10 mouse cellular contexts compared by ENCODE assay signal in the genomic region with DNA sequence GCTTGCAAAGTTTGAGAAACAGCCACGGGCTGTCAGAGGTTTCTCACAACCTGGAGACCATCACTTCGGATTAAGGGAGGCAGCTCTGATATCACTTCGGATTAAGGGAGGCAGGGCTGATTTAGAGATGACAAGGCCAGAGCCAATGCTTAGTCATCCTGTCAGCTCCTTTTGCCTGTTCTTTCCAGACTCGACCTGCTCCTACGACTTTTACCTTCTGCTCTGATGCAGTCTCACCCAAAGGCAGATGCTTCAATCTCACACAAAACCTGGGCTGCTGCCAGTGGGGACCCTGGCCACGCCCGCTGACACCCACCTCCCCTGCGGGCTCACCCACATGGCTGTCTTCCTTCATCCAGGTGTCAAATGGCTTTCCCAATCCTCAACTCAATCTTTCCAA. TPM values are rescaled to one million over a fixed set of nuclear protein-coding genes. Genes with fewer than 3 reads are reported as not detected.
DNase-seq lines count a peak whose midpoint lies in the region; ATAC-seq and TF ChIP-seq lines count a peak whose summit lies in the region.
"Had no signal": no experiment of that assay in that cellular context is flagged by ENCODE, and none has a peak within 500 bp of the region (broad histone marks: within the 10 kb centered on the region; RNA-seq: fewer than 3 reads in every experiment).

No protein-coding gene starts in this region.

- no peak for DNase-seq in heart, postnatal 14 days
- DNase-seq in urinary bladder, postnatal 14 days (ENCODE audit: low spot score) = peak; percentile 26
- DNase-seq in urinary bladder, adult 2 months (ENCODE audit: low spot score) = no peak
- DNase-seq in stomach, postnatal 0 days (ENCODE audit: low spot score) = no peak
- DNase-seq in layer of hippocampus, postnatal 25 days (ENCODE audit: extremely low spot score in 1 of 2, low spot score in 1 of 2) = no peak
- DNase-seq: layer of hippocampus, postnatal 36 days; liver, embryonic 13.5 days had no signal

- no peak overlapping the region for H3K4me3 ChIP-seq in heart, embryonic 15.5 days
- no peak overlapping the region for H3K4me3 ChIP-seq in embryonic facial prominence, embryonic 15.5 days (replicated peaks)
- H3K4me3 ChIP-seq in stomach, postnatal 0 days (ENCODE audit: low read depth, low read length) = no peak overlapping the region
- H3K4me3 ChIP-seq: liver, embryonic 13.5 days had no signal

- no peak overlapping the region for H3K9ac ChIP-seq in heart, embryonic 15.5 days
- no peak overlapping the region for H3K9ac ChIP-seq in embryonic facial prominence, embryonic 15.5 days
- no peak overlapping the region for H3K9ac ChIP-seq in stomach, postnatal 0 days (ENCODE audit: low read length)
- H3K9ac ChIP-seq: liver, embryonic 13.5 days had no signal

- TF ChIP-seq EP300 in stomach, postnatal 0 days (optimal IDR thresholded peaks at IDR 0.05) = no peak

- H3K27me3 ChIP-seq in heart, embryonic 15.5 days = no peaks in the 10 kb centered on the region
- H3K27me3 ChIP-seq in embryonic facial prominence, embryonic 15.5 days = no peaks in the 10 kb centered on the region
- no peaks in the 10 kb centered on the region for H3K27me3 ChIP-seq in stomach, postnatal 0 days (ENCODE audit: control insufficient read depth, insufficient read depth, low read length)
- H3K27me3 ChIP-seq: Patski had no signal

- TF ChIP-seq CTCF in stomach, postnatal 0 days (IDR thresholded peaks at IDR 0.05; ENCODE audit: low read depth) = no peak

- H3K36me3 ChIP-seq in heart, embryonic 15.5 days = no peaks in the 10 kb centered on the region
- no peaks in the 10 kb centered on the region for H3K36me3 ChIP-seq in embryonic facial prominence, embryonic 15.5 days
- H3K36me3 ChIP-seq in stomach, postnatal 0 days (ENCODE audit: control insufficient read depth, insufficient read depth, low read length) = no peaks in the 10 kb centered on the region
- H3K36me3 ChIP-seq: liver, embryonic 13.5 days had no signal

- 43% methylated on average over 8 of the region's 8 CpGs for WGBS in heart, embryonic 15.5 days
- WGBS in embryonic facial prominence, embryonic 15.5 days = 24% methylated on average over 8 of the region's 8 CpGs
- WGBS in stomach, postnatal 0 days = 33% methylated on average over 8 of the region's 8 CpGs

- H3K4me1 ChIP-seq in heart, embryonic 15.5 days (replicated peaks) = peaks cover 47% of the 10 kb centered on the region
- H3K4me1 ChIP-seq in embryonic facial prominence, embryonic 15.5 days = peaks cover 57% of the 10 kb centered on the region
- H3K4me1 ChIP-seq in stomach, postnatal 0 days (replicated peaks; ENCODE audit: control insufficient read depth, insufficient read depth) = peaks cover 13% of the 10 kb centered on the region

- ATAC-seq in heart, embryonic 15.5 days (replicated peaks; ENCODE audit: insufficient number of reproducible peaks, insufficient read depth, low FRiP score, low read depth) = no peak
- ATAC-seq in embryonic facial prominence, embryonic 15.5 days (ENCODE audit: insufficient number of reproducible peaks, low FRiP score, low TSS enrichment, low read depth) = no peak
- ATAC-seq in stomach, postnatal 0 days (ENCODE audit: low FRiP score, low TSS enrichment) = no peak
- ATAC-seq: Patski had no signal

- intact Hi-C loops in heart, postnatal 14 days (cut with DNase I) = no loop called here

- H3K4me2 ChIP-seq in heart, embryonic 15.5 days = no peak overlapping the region
- H3K4me2 ChIP-seq in embryonic facial prominence, embryonic 15.5 days (replicated peaks) = no peak overlapping the region
- no peak overlapping the region for H3K4me2 ChIP-seq in stomach, postnatal 0 days (replicated peaks; ENCODE audit: low read depth)
- H3K4me2 ChIP-seq: liver, embryonic 13.5 days had no signal

- no peaks in the 10 kb centered on the region for H3K9me3 ChIP-seq in heart, embryonic 15.5 days (replicated peaks)
- no peaks in the 10 kb centered on the region for H3K9me3 ChIP-seq in embryonic facial prominence, embryonic 15.5 days (replicated peaks)
- no peaks in the 10 kb centered on the region for H3K9me3 ChIP-seq in stomach, postnatal 0 days (ENCODE audit: control insufficient read depth, low read length)
- H3K9me3 ChIP-seq: liver, embryonic 13.5 days had no signal

- peak overlapping the region; percentile 35; the same call in 1 of the 2 replicates for H3K27ac ChIP-seq in heart, embryonic 15.5 days
- H3K27ac ChIP-seq in embryonic facial prominence, embryonic 15.5 days (replicated peaks) = peak overlapping the region; percentile 51
- peak overlapping the region; percentile 73 for H3K27ac ChIP-seq in stomach, postnatal 0 days (replicated peaks)
- H3K27ac ChIP-seq: liver, embryonic 13.5 days had no signal

RNA-seq across cellular contexts. Expression of gene Kcne1, which starts 42.9 kb away (rescaled TPM):
- 120 and 162 TPM in 2 replicates for polyA plus RNA-seq in heart, embryonic 15.5 days (2015; fragmentation: Nextera tagmentation; extraction: Ambion mirVana)
- 100 to 1,000 TPM; 171 to 231 TPM for total RNA-seq in heart, postnatal 14 days (2021)
- 9.8 and 10.2 TPM in 2 replicates for polyA plus RNA-seq in urinary bladder, adult 2 months (2012; rRNA removed)
- polyA plus RNA-seq in embryonic facial prominence, embryonic 15.5 days (2015; fragmentation: Nextera tagmentation; extraction: Ambion mirVana) = 0.11 and 0.67 TPM in 2 replicates
- polyA plus RNA-seq in stomach, postnatal 0 days (2015; fragmentation: Nextera tagmentation; extraction: Ambion mirVana) = 20.3 and 20.8 TPM in 2 replicates
- not detected for total RNA-seq in layer of hippocampus, postnatal 25 days (2021)
- total RNA-seq: layer of hippocampus, postnatal 36 days had no signal
- polyA plus RNA-seq: Patski had no signal
